Mouse (Mus musculus): Measurements from ENCODE around the gene Hus1b. TPM values are rescaled to one million over a fixed set of nuclear protein-coding genes. Genes with fewer than 3 reads are reported as not detected.
A peak's percentile ranks its signal among the peaks of the same experiment; 100 is the strongest.

Gene Hus1b
- polyA plus RNA-seq, 1 experiment from 2014 or later, result not detected

DNA sequence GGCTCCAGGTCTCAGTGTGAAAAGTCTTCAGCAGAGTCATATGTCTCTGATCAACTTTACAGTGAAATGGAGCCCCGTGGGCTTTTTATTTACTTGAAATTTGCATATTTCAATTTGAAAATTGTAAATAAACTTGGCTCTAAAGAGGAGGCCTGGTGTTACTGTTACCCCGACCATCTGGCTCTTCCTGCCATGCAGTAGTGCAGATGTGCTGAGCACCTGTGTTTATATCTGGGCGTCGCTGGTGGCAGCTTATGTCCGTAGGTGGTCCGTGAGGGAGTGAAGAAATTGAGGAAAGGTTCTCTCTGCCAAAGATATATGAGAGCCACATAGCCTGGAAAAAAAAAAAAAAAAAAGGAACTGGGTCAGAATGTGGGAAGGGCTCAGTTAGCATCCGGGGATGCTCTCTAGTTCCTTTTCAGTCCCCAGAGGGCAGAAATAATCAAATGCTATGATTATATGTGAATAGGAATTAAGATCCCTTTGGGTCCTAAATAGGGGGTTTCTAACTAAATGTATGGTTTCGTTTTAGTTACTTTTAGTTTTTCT lies 29.1 kb upstream of the Hus1b start:
- H3K4me2 ChIP-seq (replicated peaks), result no peak overlapping the region
- no peaks in the 10 kb centered on the region for H3K36me3 ChIP-seq
- H3K27me3 ChIP-seq, result no peaks in the 10 kb centered on the region
- ATAC-seq (ENCODE audit: insufficient number of reproducible peaks, low FRiP score, low TSS enrichment, low read depth), result no peak
- WGBS, result 37% methylated on average over 8 of the region's 8 CpGs
- H3K4me1 ChIP-seq, result peaks cover 5% of the 10 kb centered on the region; the same call in 1 of the 2 replicates
- no peak overlapping the region for H3K9ac ChIP-seq
- no peak overlapping the region for H3K27ac ChIP-seq (replicated peaks)
- no peaks in the 10 kb centered on the region for H3K9me3 ChIP-seq (replicated peaks)
- H3K4me3 ChIP-seq (replicated peaks), result no peak overlapping the region

DNA sequence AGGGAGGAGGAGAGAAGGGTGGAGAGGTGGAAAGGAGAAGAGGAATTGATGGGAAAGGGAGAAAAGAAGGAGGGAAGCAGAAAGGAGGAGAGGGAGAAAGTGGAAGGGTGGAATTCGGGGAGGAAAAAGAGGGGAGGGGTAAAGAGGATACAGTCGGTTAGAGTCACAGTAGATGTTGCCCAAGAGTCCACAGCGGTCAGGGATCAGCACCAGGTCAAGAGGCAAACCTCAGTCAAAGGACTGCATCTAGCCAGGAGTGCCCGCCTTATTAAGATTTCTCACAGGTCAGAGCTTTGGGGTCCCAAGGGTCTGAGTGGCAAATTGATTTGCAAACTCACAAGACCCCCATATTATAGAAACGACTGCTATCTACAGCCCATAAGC lies 26.7 kb upstream of the Hus1b start:
- Histone ChIP-seq H3K4me1 (peaks cover 5% of the 10 kb centered on the region; the same call in 1 of the 2 replicates), H3K4me2 (replicated peaks) (peak overlapping the region; percentile 55), H3K27me3 (no peaks in the 10 kb centered on the region), H3K9me3 (replicated peaks) (no peaks in the 10 kb centered on the region), H3K4me3 (replicated peaks) (peak overlapping the region; percentile 78), H3K9ac (peak overlapping the region; percentile 63; the same call in 1 of the 2 replicates), H3K36me3 (no peaks in the 10 kb centered on the region), H3K27ac (replicated peaks) (no peak overlapping the region)
- WGBS, result 20% methylated on average over 5 of the region's 5 CpGs
- ATAC-seq (ENCODE audit: insufficient number of reproducible peaks, low FRiP score, low TSS enrichment, low read depth), result no peak

DNA sequence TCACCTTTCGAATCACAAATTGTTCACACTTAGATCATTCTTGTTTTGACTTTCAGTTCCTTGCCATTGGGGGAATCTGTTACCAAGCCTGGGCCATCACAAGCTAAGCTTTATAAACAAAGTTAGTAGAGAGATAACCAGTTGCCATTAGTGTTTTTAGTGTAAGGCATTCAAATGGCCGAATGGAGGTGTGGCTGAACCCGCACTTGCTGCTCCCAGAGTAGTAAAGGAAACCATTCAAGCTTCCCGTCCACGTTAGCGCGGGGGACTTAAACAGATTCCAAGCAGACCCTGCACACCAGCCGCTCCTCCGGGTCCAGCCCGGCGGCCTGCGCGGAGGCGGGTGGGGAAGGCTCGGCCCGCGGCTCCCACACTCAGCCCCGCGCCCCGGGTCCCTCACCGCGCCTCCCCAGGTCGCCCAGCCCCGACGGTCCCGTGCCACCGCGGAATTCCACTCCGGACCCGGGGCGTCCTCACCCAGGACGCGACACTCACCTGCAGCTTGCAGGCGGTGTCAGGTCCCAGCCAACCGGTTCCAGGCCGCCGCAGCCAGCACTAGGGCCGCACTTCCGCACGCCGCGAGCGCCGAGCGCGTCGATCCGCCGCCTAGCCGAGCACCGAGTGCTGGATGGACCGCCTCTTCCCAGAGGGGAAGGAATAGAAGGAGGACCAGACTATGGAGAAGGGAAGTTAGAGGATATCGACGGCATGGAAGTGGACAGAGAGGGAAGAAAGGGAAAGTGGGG lies 26.1 kb upstream of the Hus1b start, which contains the start of the genes Exoc2 and Gm5447:
Gene Exoc2 (minus strand): TSS at position 593 of the 746 bp plus-strand sequence.
Gene Gm5447 (plus strand): TSS at position 704 of the 746 bp plus-strand sequence.
- no peaks in the 10 kb centered on the region for H3K9me3 ChIP-seq (replicated peaks)
- H3K36me3 ChIP-seq, result no peaks in the 10 kb centered on the region
- peak; percentile 94 for ATAC-seq (ENCODE audit: insufficient number of reproducible peaks, low FRiP score, low TSS enrichment, low read depth)
- H3K27me3 ChIP-seq, result no peaks in the 10 kb centered on the region
- H3K4me3 ChIP-seq (replicated peaks), result peak within 1 kb of the TSS; percentile 78
- peak within 1 kb of the TSS; percentile 55 for H3K4me2 ChIP-seq (replicated peaks)
- WGBS, result under 1% methylated on average over 44 of the region's 54 CpGs
- H3K4me1 ChIP-seq, result peaks cover 5% of the 10 kb centered on the region; the same call in 1 of the 2 replicates
- peak within 1 kb of the TSS; percentile 63 for H3K9ac ChIP-seq
- H3K27ac ChIP-seq (replicated peaks), result peak within 1 kb of the TSS; percentile 79

DNA sequence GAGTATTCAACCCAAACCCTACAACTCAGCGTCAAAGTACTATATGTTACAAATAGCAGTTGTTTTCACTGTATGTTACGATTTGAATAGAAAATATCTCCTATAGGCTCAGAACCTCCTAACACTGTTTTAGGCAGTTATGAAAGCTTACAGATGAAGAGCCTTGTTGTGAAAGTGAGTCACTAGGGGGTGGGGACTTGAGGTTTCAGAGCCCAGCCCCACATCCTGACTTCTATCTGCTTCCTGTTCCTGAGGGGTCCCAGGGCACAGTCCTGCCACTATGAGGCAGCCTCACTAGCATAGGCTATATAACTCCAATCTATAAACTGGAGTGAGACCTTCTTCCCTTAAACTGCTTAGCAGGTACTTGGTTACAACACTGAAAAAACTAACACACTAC lies 24.5 kb upstream of the Hus1b start:
- Histone ChIP-seq H3K27ac (replicated peaks) (no peak overlapping the region), H3K4me2 (replicated peaks) (no peak overlapping the region), H3K4me1 (peaks cover 5% of the 10 kb centered on the region; the same call in 1 of the 2 replicates), H3K9ac (no peak overlapping the region), H3K36me3 (no peaks in the 10 kb centered on the region), H3K9me3 (replicated peaks) (no peaks in the 10 kb centered on the region), H3K4me3 (replicated peaks) (no peak overlapping the region), H3K27me3 (no peaks in the 10 kb centered on the region)
- WGBS, result 94% methylated on average over 2 of the region's 2 CpGs
- no peak for ATAC-seq (ENCODE audit: insufficient number of reproducible peaks, low FRiP score, low TSS enrichment, low read depth)

DNA sequence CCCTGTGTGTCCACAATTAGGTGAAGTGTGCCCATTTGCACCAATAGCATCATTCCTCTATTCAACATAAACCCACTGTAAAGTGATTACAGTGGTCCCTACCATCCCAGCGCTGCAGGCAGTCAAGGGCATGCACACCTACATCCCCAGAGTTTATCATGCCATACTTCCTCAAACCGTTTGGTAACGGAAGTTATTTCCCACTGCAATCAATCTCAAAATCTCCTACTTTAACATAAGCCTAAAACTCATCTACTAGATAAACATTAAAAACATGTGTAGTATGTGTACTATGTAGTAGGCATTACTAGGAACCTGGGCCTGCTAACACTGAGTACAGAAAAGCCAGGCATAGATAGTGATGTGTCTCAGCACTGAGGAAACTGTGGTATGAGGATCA lies 23.5 kb upstream of the Hus1b start:
- Histone ChIP-seq H3K9me3 (replicated peaks) (no peaks in the 10 kb centered on the region), H3K4me3 (replicated peaks) (no peak overlapping the region), H3K36me3 (no peaks in the 10 kb centered on the region), H3K4me1 (peaks cover 12% of the 10 kb centered on the region), H3K4me2 (replicated peaks) (no peak overlapping the region), H3K9ac (no peak overlapping the region), H3K27ac (replicated peaks) (no peak overlapping the region), H3K27me3 (no peaks in the 10 kb centered on the region)
- ATAC-seq (ENCODE audit: insufficient number of reproducible peaks, low FRiP score, low TSS enrichment, low read depth), result no peak
- 82% methylated on average over 3 of the region's 3 CpGs for WGBS

DNA sequence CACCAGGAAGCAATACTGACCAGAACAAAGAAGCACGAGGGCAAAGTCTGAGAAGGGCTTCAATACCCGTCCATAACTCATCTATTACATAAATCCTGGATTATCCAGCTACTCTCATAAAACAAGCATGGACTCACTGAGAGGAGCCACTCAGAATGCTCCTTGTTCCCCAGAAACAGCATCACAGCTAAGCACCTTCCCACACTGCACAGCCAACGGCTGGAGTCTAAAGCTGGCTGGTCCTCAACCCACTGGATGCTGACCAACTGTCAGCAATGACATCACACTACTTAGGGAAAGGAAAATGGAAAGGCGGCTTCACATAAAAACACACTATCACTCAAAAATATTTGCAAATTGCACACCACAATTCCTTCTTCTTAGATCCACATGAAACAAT lies 20.8 kb upstream of the Hus1b start:
- Histone ChIP-seq H3K9me3 (replicated peaks) (no peaks in the 10 kb centered on the region), H3K27ac (replicated peaks) (no peak overlapping the region), H3K36me3 (no peaks in the 10 kb centered on the region), H3K4me1 (peaks cover 7% of the 10 kb centered on the region), H3K4me2 (replicated peaks) (no peak overlapping the region), H3K27me3 (no peaks in the 10 kb centered on the region), H3K4me3 (replicated peaks) (no peak overlapping the region), H3K9ac (no peak overlapping the region)
- WGBS, result 73% methylated on average over 4 of the region's 4 CpGs
- no peak for ATAC-seq (ENCODE audit: insufficient number of reproducible peaks, low FRiP score, low TSS enrichment, low read depth)

DNA sequence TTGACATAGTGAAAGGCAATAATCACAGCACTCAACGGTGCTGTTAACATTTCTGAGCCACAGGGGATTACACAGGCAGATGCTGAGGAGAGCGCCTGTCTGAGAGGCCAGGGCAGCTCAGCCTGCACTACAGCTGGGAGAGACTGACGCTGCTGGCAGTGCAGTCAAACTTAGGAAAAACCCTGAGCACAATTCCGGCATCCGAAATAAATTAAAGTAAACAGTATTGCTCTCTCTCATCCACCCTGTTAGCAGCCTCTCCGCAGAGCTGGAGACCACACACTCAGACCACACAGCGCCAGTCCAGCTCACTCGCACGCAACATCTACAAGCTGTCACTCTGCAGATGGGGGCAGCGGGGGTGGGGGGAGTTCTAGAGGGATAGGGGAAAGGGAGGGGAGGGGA lies 18.9 kb upstream of the Hus1b start:
- Histone ChIP-seq H3K36me3 (no peaks in the 10 kb centered on the region), H3K9ac (no peak overlapping the region), H3K27me3 (no peaks in the 10 kb centered on the region), H3K27ac (replicated peaks) (peak overlapping the region; percentile 49), H3K4me1 (peaks cover 7% of the 10 kb centered on the region), H3K9me3 (replicated peaks) (no peaks in the 10 kb centered on the region), H3K4me3 (replicated peaks) (peak overlapping the region; percentile 16; the same call in 1 of the 2 replicates), H3K4me2 (replicated peaks) (peak overlapping the region; percentile 34)
- WGBS, result 4% methylated on average over 10 of the region's 10 CpGs
- ATAC-seq (ENCODE audit: insufficient number of reproducible peaks, low FRiP score, low TSS enrichment, low read depth), result peak; percentile 51; the same call in 1 of the 2 replicates

DNA sequence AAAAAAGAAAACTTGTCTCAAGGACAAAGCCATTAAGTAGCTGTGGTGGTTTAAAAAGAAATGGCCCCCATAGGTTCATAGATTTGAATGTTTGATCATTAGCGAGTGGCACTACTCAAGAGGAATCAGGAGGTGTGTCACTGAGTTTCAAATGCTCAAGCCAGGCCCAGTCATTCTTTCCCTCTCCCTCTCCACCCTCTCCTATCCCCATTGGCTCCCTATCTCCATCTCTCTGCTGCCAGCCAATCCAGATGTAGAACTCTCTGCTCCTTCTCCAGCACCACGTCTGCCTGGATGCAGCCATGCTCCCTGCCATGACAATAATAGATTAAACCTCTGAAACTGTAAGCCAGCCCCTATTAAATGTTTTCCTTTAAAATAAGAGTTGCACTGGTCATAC lies 14.4 kb upstream of the Hus1b start:
- H3K9ac ChIP-seq, result no peak overlapping the region
- H3K36me3 ChIP-seq, result 0 out of 2 replicates have a peak, but pooled peaks cover 3% of the 10 kb centered on the region
- no peak overlapping the region for H3K4me3 ChIP-seq (replicated peaks)
- WGBS, result 68% methylated on average over 2 of the region's 2 CpGs
- no peak for ATAC-seq (ENCODE audit: insufficient number of reproducible peaks, low FRiP score, low TSS enrichment, low read depth)
- H3K27me3 ChIP-seq, result no peaks in the 10 kb centered on the region
- H3K9me3 ChIP-seq (replicated peaks), result no peaks in the 10 kb centered on the region
- H3K4me2 ChIP-seq (replicated peaks), result no peak overlapping the region
- H3K27ac ChIP-seq (replicated peaks), result no peak overlapping the region
- H3K4me1 ChIP-seq, result peaks cover 7% of the 10 kb centered on the region

DNA sequence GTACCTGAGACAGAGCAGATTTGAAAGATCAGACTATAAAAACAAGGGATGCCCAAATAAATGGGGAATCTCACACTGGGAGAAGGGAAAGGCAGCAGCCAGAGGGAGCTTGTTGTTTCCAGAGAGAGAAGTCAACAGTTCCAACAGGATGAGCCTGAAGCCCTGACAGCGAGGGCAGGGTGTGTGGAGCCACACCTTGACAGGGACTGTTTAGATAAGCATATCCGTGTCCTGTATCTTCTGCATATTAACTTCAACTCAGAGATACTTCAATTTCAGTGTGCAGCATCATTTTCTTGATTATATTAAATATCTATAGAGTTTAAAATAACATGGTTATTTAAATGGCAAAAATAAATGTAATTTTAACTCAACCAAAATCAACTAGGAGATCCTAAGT lies 13.2 kb upstream of the Hus1b start:
- Histone ChIP-seq H3K9me3 (replicated peaks) (no peaks in the 10 kb centered on the region), H3K4me1 (no peaks in the 10 kb centered on the region), H3K27ac (replicated peaks) (no peak overlapping the region), H3K9ac (no peak overlapping the region), H3K27me3 (no peaks in the 10 kb centered on the region), H3K4me3 (replicated peaks) (no peak overlapping the region), H3K36me3 (0 out of 2 replicates have a peak, but pooled peaks cover 3% of the 10 kb centered on the region), H3K4me2 (replicated peaks) (no peak overlapping the region)
- no peak for ATAC-seq (ENCODE audit: insufficient number of reproducible peaks, low FRiP score, low TSS enrichment, low read depth)
- WGBS, result 87% methylated on average over 2 of the region's 2 CpGs

DNA sequence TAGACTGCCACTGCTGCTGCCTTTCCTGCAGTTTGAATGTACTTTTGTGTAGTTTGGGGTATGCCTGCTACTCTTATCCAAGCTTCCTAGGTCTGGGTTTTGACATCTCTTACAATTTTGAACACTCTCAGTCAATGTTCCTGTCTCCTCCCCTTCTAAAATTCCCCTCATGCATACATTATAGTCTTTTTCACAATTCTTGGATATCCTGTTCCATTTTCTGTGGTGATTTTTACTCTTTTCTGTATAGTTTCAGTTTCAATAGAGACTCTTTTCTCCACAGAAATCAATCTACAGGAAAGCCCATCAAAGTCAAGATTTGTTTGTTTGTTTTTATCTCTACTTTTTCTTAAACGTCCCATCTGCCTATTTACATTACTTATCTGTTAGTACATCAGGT lies 6.0 kb upstream of the Hus1b start:
- Histone ChIP-seq H3K4me1 (no peaks in the 10 kb centered on the region), H3K9ac (no peak overlapping the region), H3K27ac (replicated peaks) (no peak overlapping the region), H3K4me2 (replicated peaks) (no peak overlapping the region), H3K27me3 (no peaks in the 10 kb centered on the region), H3K9me3 (replicated peaks) (no peaks in the 10 kb centered on the region), H3K4me3 (replicated peaks) (no peak overlapping the region), H3K36me3 (no peaks in the 10 kb centered on the region)
- ATAC-seq (ENCODE audit: insufficient number of reproducible peaks, low FRiP score, low TSS enrichment, low read depth), result no peak
- 47% methylated on average over 1 of the region's 1 CpGs for WGBS

DNA sequence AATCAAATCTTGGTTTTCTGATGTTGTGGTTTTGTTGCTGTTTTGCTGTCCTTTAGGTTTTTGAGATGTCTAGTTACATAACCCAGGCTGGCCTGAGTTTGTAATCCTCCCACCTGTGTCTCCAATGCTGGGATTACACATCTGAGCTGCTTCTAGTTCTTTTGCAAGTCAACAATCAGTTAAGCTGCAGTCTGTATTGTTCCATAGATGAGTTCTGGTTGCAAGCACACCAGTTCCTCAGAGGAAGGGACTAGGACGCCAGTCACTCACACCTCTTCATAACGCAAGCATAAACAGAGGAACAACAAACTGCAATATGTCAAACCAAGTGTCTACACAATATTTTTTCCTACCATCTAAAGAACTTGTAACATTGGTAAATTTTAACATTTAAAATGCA lies 4.5 kb upstream of the Hus1b start:
- no peak overlapping the region for H3K4me3 ChIP-seq (replicated peaks)

More for the DNA sequence above, 4.5 kb upstream of the Hus1b start:
- Histone ChIP-seq H3K9ac (no peak overlapping the region), H3K27me3 (no peaks in the 10 kb centered on the region), H3K36me3 (no peaks in the 10 kb centered on the region), H3K9me3 (replicated peaks) (no peaks in the 10 kb centered on the region), H3K4me1 (0 out of 2 replicates have a peak, but pooled peaks cover 4% of the 10 kb centered on the region), H3K27ac (replicated peaks) (no peak overlapping the region), H3K4me2 (replicated peaks) (no peak overlapping the region)
- whole genome bisulfite sequencing, result 85% methylated on average over 2 of the region's 2 CpGs
- no peak for ATAC-seq (ENCODE audit: insufficient number of reproducible peaks, low FRiP score, low TSS enrichment, low read depth)

Data from embryonic facial prominence, embryonic 15.5 days (tissue).